Mouse (Mus musculus) midbrain, embryonic 16.5 days (tissue): Measurements from ENCODE around the gene Iqch. TPM values are rescaled to one million over a fixed set of nuclear protein-coding genes. Genes with fewer than 3 reads are reported as not detected.

Experiments
- ATAC-seq: fragments of 200-750 bp; cut with Nextera tagmentation; 2 replicates; pipeline ENCODE4 v1.8.0; 2017; ENCODE audit warnings: moderate TSS enrichment
- H3K27ac ChIP-seq: fragments of 300-500 bp; sonication (generic); 2 replicates; pipeline ENCODE4 v1.5.1; 2014; ENCODE audit warnings: mild to moderate bottlenecking, low read length, mixed read lengths
- H3K27me3 ChIP-seq: fragments of 300-500 bp; sonication (generic); 2 replicates; pipeline ENCODE4 v1.6.1; 2014; ENCODE audit warnings: low read depth, low read length, mixed read lengths; ENCODE audit not compliant: control insufficient read depth, insufficient read depth
- H3K36me3 ChIP-seq: fragments of 300-500 bp; sonication (generic); 2 replicates; pipeline ENCODE4 v1.6.1; 2014; ENCODE audit warnings: mild to moderate bottlenecking, low read length, moderate library complexity, mixed read lengths; ENCODE audit not compliant: control insufficient read depth, insufficient read depth
- H3K4me1 ChIP-seq: fragments of 300-500 bp; sonication (generic); 2 replicates; pipeline ENCODE4 v1.6.1; 2014; ENCODE audit warnings: mild to moderate bottlenecking, low read length, mixed read lengths; ENCODE audit not compliant: control insufficient read depth, insufficient read depth
- H3K4me2 ChIP-seq: fragments of 300-500 bp; sonication (generic); 2 replicates; pipeline ENCODE4 v1.6.1; 2014; ENCODE audit warnings: mild to moderate bottlenecking, low read length, mixed read lengths
- H3K4me3 ChIP-seq: fragments of 300-500 bp; sonication (generic); 2 replicates; pipeline ENCODE4 v1.5.1; 2014; ENCODE audit warnings: low read depth, mild to moderate bottlenecking, low read length, moderate library complexity, mixed read lengths
- H3K9ac ChIP-seq: fragments of 300-500 bp; sonication (generic); 2 replicates; pipeline ENCODE4 v1.6.1; 2014; ENCODE audit warnings: low read depth, low read length, mixed read lengths
- H3K9me3 ChIP-seq: fragments of 300-500 bp; sonication (generic); replicated peaks from 2 replicates; pipeline ENCODE4 v1.6.1; 2014; ENCODE audit warnings: mild to moderate bottlenecking, low read length, mixed read lengths; ENCODE audit not compliant: control insufficient read depth, poor library complexity, severe bottlenecking
- WGBS: fragments of 180-500 bp; shearing (Covaris S2); extraction: QIAGEN DNeasy Blood & Tissue Kit; methylation state at CpG from one replicate; pipeline ENCODE4 v1.1.7; 2014; 5-methylcytosine and 5-hydroxymethylcytosine counted together
- polyA plus RNA-seq: library from polyadenylated mRNA; unstranded; fragments of >200 nt; fragmentation: Nextera tagmentation; extraction: Ambion mirVana; gene quantifications from 2 replicates; pipeline ENCODE4 v1.2.1, GENCODE M21; 2015

The Iqch gene
- polyA plus RNA-seq, 1 experiment from 2014 or later, result 0.15 TPM

- ATAC-seq, result no peak
- 90% methylated on average over 6 of the region's 6 CpGs for WGBS
- Histone ChIP-seq H3K9ac (no peak overlapping the region), H3K27me3 (no peaks in the 10 kb centered on the region), H3K36me3 (no peaks in the 10 kb centered on the region), H3K9me3 (peaks cover 8% of the 10 kb centered on the region; the same call in 1 of the 2 replicates), H3K4me3 (no peak overlapping the region), H3K4me2 (no peak overlapping the region), H3K27ac (no peak overlapping the region), H3K4me1 (no peaks in the 10 kb centered on the region)
These were observed 17.0 kb downstream of the Iqch start for GRCm38 (mm10) chr9:63585251-63585650.

- H3K27ac ChIP-seq, result no peak overlapping the region
- H3K27me3 ChIP-seq, result no peaks in the 10 kb centered on the region
- no peak for ATAC-seq
- H3K4me2 ChIP-seq, result no peak overlapping the region
- no peak overlapping the region for H3K4me3 ChIP-seq
- no peaks in the 10 kb centered on the region for H3K4me1 ChIP-seq
- H3K36me3 ChIP-seq, result no peaks in the 10 kb centered on the region
- H3K9me3 ChIP-seq, result peaks cover 3% of the 10 kb centered on the region; the same call in 1 of the 2 replicates
- 84% methylated on average over 4 of the region's 4 CpGs for WGBS
- no peak overlapping the region for H3K9ac ChIP-seq
These were observed 20.5 kb downstream of the Iqch start for GRCm38 (mm10) chr9:63581778-63582177.

- no peak overlapping the region for H3K4me3 ChIP-seq
- H3K9ac ChIP-seq, result no peak overlapping the region
- H3K4me1 ChIP-seq, result no peaks in the 10 kb centered on the region
- H3K9me3 ChIP-seq, result no peaks in the 10 kb centered on the region
- WGBS, result 88% methylated on average over 2 of the region's 2 CpGs
- no peak overlapping the region for H3K27ac ChIP-seq
- no peaks in the 10 kb centered on the region for H3K27me3 ChIP-seq
- H3K4me2 ChIP-seq, result no peak overlapping the region
- no peaks in the 10 kb centered on the region for H3K36me3 ChIP-seq
- no peak for ATAC-seq
These were observed 22.2 kb downstream of the Iqch start for GRCm38 (mm10) chr9:63580046-63580445.

- no peaks in the 10 kb centered on the region for H3K4me1 ChIP-seq
- H3K4me2 ChIP-seq, result no peak overlapping the region
- H3K4me3 ChIP-seq, result no peak overlapping the region
- H3K36me3 ChIP-seq, result no peaks in the 10 kb centered on the region
- H3K27me3 ChIP-seq, result no peaks in the 10 kb centered on the region
- no peak overlapping the region for H3K9ac ChIP-seq
- H3K9me3 ChIP-seq, result no peaks in the 10 kb centered on the region
- no peak overlapping the region for H3K27ac ChIP-seq
- no peak for ATAC-seq
- 76% methylated on average over 5 of the region's 5 CpGs for WGBS
These were observed 22.6 kb downstream of the Iqch start for GRCm38 (mm10) chr9:63579644-63580043.

DNA sequence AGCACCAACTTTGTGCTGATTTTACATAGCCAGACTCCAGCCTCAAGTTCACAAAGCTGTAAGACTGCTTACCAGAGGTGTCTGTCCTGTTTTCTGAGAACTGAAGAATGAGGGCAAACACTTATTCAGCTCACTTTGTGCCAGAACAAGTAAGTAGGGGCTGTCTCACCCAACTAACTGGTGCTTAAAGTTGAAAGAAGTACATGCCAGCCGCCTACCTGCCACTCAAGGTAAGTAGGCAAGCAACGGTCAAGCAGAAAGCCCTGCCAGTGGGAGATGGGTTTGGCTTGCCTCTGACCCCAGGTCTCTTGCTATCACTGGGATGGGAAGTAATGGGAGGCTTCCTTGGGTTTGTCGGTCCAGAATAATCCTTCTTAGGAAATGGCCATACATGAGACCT lies 24.8 kb downstream of the Iqch start:
- 90% methylated on average over 3 of the region's 3 CpGs for WGBS
- Histone ChIP-seq H3K4me3 (no peak overlapping the region), H3K27ac (no peak overlapping the region), H3K4me1 (no peaks in the 10 kb centered on the region), H3K27me3 (no peaks in the 10 kb centered on the region), H3K4me2 (no peak overlapping the region), H3K9me3 (no peaks in the 10 kb centered on the region), H3K9ac (no peak overlapping the region), H3K36me3 (no peaks in the 10 kb centered on the region)
- no peak for ATAC-seq

DNA sequence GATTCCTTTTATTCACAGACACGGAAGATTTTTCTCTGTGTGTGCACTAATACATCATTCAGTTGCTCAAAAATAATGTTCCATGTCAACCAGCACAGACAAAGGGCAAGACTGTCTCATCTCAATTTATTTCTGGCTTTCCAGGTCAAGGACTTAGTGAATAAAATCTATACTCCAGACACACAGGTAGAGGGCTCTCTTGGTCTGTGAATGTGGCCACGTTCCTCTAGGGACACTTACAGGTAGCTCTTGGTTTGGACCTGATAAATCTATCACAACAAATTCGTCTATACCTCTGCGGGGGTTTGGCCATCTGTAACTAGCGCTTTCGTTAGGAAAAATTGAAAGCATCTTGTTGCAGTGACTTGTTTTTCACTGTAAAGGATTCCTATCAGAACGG lies 29.4 kb downstream of the Iqch start:
- Histone ChIP-seq H3K9me3 (no peaks in the 10 kb centered on the region), H3K4me1 (peaks cover 9% of the 10 kb centered on the region), H3K4me3 (no peak overlapping the region), H3K4me2 (no peak overlapping the region), H3K36me3 (no peaks in the 10 kb centered on the region), H3K9ac (no peak overlapping the region), H3K27ac (no peak overlapping the region), H3K27me3 (peaks cover under 1% of the 10 kb centered on the region)
- ATAC-seq, result no peak
- WGBS, result 76% methylated on average over 7 of the region's 7 CpGs

GRCm38 (mm10) chr9:63571895-63572294 lies 30.4 kb downstream of the Iqch start:
- Histone ChIP-seq H3K4me2 (no peak overlapping the region), H3K4me1 (peaks cover 9% of the 10 kb centered on the region), H3K9ac (no peak overlapping the region), H3K36me3 (no peaks in the 10 kb centered on the region), H3K4me3 (no peak overlapping the region), H3K9me3 (no peaks in the 10 kb centered on the region), H3K27me3 (peaks cover 2% of the 10 kb centered on the region), H3K27ac (no peak overlapping the region)
- ATAC-seq, result no peak
- 39% methylated on average over 6 of the region's 6 CpGs for WGBS

DNA sequence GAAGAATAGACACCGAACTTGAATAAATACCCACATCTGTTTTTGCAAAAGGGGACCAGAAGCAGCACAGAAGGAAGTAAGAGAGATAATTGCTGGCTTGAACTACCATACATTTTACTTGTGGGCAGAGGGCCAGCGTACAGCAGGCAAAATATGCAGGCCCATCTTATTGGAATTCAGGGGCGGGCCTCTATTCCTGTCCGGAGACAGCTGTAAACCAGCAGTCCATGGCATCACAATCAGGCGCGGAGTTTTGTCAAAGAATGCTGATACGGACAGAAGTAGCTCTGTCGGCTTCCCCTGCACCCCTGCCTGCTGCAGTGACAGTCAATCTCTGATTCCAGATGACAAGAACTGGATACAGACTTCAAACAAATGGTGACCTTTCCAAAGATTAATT lies 33.5 kb downstream of the Iqch start:
- Histone ChIP-seq H3K27ac (no peak overlapping the region), H3K27me3 (peaks cover 2% of the 10 kb centered on the region), H3K9me3 (no peaks in the 10 kb centered on the region), H3K9ac (no peak overlapping the region), H3K4me3 (no peak overlapping the region), H3K36me3 (no peaks in the 10 kb centered on the region), H3K4me2 (no peak overlapping the region), H3K4me1 (peaks cover 9% of the 10 kb centered on the region)
- ATAC-seq, result no peak
- WGBS, result 13% methylated on average over 8 of the region's 8 CpGs

DNA sequence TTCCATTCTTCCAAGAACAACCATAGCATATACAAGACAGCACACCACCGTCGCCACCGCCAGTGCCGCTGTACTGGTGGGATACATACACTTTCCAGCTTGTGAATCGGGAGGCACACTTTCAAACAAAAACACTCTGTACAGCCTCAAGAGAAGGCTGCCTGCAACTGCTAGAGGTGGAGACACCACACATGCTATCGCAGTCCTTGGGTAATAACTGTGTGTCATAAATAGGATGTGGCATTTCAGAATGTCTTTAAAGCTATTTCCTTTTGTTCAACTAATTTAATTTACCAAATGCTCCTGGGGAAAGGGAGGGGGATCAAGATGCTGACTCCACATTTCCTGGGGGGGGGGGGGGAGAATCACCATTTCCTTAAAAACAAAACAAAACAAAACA lies 34.0 kb downstream of the Iqch start:
- Histone ChIP-seq H3K9me3 (no peaks in the 10 kb centered on the region), H3K9ac (no peak overlapping the region), H3K27me3 (peaks cover 2% of the 10 kb centered on the region), H3K4me2 (no peak overlapping the region), H3K4me3 (no peak overlapping the region), H3K4me1 (peaks cover 9% of the 10 kb centered on the region), H3K27ac (no peak overlapping the region), H3K36me3 (no peaks in the 10 kb centered on the region)
- 69% methylated on average over 6 of the region's 6 CpGs for WGBS
- no peak for ATAC-seq

GRCm38 (mm10) chr9:63563436-63563835 lies 38.9 kb downstream of the Iqch start:
- peaks cover 2% of the 10 kb centered on the region; the same call in 1 of the 2 replicates for H3K4me1 ChIP-seq
- peaks cover 2% of the 10 kb centered on the region; the same call in 1 of the 2 replicates for H3K27me3 ChIP-seq
- no peak overlapping the region for H3K4me3 ChIP-seq
- ATAC-seq, result no peak
- no peak overlapping the region for H3K9ac ChIP-seq
- H3K9me3 ChIP-seq, result no peaks in the 10 kb centered on the region
- H3K4me2 ChIP-seq, result no peak overlapping the region
- no peak overlapping the region for H3K27ac ChIP-seq
- H3K36me3 ChIP-seq, result no peaks in the 10 kb centered on the region
- 80% methylated on average over 2 of the region's 2 CpGs for WGBS
